Mouse (Mus musculus): ENCODE measurements at regions not wholly inside any gene's neighbourhood (a gene's known extent, or its start where the extent isn't known, plus 50 kb on each side); places are given as distances from the start of the nearest gene placed in this dataset.
A peak's percentile ranks its signal among the peaks of the same experiment; 100 is the strongest.

- TF ChIP-seq CTCF (conservative IDR thresholded peaks at IDR 0.05 in 1 of 2, IDR thresholded peaks at IDR 0.05 in 1 of 2; ENCODE audit: low read depth in 2 of 2, low read length in 2 of 2) (peak; percentile 33 to 72), POLR2AphosphoS2 (IDR thresholded peaks at IDR 0.05; ENCODE audit: low read depth, low read length) (no peak)
Observed at GRCm38 (mm10) chr15:61102421-61103412, 179.9 kb upstream of the A1bg start.

All from CH12.LX (cell line).